Mouse (Mus musculus) testis, adult 2 months (tissue): ENCODE measurements around the gene Cyth2.

Experiments used
- CTCF ChIP-seq: fragments of 200-500 bp; IDR thresholded peaks from 2 replicates; pipeline ENCODE4 v1.5.1; 2012; ENCODE audit warnings: low read depth, mild to moderate bottlenecking, inconsistent platforms, low read length, moderate library complexity; ENCODE audit not compliant: control insufficient read depth, insufficient read depth, insufficient replicate concordance
- POLR2A ChIP-seq: fragments of 200-500 bp; IDR thresholded peaks from 2 replicates; pipeline ENCODE4 v1.6.1; 2012; ENCODE audit warnings: low read depth, mild to moderate bottlenecking, inconsistent platforms, low read length, moderate library complexity; ENCODE audit not compliant: control insufficient read depth

GRCm38 (mm10) chr7:45833924-45834323 lies 19.5 kb upstream of the Cyth2 start:
- TF ChIP-seq CTCF, result no peak
- TF ChIP-seq POLR2A, result no peak
